Mouse (Mus musculus) kidney, adult 9 months (tissue): ENCODE measurements at regions not wholly inside any gene's neighbourhood (a gene's known extent, or its start where the extent isn't known, plus 50 kb on each side); places are given as distances from the start of the nearest gene placed in this dataset.
"Not testable (repeated sequence)": the region's sequence is repeated elsewhere in the genome, so short reads cannot be mapped to it uniquely, and the experiment has no call there.

ENCODE experiments used
- DNase-seq: peaks from one replicate; pipeline ENCODE4 v3.0.0; 2022

DNA sequence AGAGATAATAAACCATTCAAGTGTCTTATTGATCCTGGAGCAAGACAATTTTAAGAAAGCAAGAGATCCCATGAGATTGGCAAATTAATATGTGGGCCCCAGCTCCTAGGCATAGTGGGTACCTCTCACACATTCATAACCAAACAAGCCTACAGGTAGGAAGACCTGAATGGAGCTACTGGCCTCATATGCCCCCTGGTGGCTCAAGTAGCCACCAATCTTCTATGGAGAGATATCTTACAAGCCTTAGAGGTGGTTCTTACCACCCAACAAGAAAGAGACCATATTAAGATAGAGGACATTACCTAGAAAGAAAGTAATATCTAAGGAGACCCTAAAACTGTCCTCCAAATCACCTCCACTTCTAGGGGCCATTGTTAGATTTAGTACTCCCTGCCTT is 523.2 kb downstream of the Hace1 start:
- no peak for DNase-seq

DNA sequence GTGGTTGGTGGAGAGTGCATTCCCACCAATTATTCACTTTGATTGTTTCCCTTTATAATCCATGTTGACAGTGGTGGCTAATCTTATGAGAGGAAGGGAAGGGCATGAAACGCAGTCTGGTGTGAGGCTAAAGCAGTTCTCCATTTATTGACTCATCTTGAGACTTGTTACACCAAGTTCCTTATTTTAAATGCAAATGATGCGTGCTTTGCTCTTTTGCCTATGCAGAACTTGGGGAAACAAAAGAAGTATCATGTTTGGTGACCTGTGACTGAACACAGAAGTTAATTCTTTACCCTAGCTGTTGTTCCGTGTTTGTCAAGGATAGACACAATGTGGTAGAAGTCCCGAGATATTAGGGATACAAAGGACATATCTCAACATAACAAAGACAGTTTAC is 531.2 kb downstream of the Hace1 start:
- DNase-seq, result no peak

DNA sequence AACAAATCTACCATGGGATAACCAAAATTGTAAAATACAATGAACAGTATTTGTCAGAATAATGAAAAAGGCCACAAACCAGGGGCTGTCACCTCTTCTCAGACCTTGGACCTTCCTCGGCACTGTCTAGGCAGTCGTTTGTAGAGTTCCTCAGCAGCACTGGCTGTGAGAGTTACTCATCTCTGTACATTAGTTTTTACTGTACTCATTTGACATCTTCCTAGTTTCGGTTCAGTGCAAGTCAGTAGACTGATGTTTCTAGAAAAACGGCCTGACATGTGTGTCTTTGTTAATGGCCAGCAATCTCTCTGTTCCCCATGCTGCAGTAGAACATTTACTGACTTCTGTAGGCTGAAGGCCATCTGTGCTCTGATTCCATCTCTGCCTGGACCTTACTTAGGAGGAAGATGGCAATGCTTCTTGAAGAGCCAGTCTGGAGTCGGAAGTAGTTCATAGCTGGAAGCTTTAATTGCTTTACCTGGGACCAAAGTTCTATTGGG is 537.1 kb downstream of the Hace1 start:
- no peak for DNase-seq

DNA sequence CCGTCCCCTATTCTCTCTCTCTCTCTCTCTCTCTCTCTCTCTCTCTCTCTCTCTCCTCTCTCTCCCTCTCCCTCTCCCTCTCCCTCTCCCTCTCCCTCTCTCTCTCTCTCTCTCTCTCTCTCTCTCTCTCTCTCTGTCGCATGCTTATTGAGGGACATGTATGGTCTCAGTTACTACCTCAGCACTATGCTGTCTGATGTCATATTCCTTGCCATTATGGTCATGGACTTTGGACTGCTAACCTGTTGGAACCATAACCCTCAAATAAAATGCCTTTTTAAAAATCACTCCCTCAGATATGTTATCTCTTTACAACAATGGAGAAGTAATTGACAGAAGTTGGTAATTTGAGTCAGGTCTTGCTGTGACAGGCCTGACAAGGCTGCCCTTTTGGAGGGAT is 544.8 kb downstream of the Hace1 start:
- not testable (repeated sequence) for DNase-seq

DNA sequence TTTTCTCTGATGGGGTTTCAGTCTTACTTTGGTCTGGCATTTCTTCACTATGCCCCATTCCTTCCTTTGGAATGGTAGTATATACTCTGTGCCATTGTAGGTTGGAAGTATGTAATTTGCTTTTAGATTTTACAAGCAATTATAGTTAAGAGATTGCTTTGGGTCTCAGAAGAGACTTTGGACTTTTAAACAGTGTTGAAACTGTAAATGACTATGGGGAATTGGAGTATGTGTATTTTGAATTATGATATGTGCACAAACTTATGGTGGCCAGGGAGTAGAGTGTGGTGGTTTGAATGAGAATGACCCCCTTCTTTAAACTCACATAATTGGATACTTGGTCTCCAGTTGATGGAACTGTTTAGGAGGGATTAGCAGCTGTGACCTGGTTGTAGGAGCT is 546.2 kb downstream of the Hace1 start:
- no peak for DNase-seq

DNA sequence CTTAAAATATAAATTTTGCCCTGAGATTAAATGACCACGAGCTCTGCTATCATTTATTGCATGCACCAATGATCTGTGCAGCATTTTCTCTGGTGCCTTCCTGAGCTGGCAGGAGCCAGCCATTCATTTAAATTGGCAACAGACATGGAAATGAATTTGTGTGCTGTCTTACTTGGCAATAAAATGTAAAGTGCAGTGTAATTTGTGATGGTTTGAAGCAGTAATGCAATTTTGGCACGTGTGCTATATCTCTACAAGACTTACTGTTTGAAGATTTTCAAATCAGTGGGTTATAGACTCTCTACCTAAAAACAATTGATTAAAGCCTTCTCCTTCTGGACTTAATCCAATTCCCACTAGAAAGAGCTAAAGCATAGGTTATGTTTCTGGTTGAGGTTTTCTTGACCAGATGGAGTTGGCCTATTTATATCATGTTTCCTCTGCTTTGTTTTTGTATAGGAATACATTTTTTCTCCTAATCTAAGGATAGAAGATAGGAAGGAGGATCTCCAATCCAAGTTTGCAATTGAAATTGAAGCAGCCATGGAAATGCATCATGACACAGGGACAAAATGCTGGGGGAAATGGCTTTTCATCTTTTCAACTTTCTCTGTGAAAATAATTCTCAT is 557.6 kb downstream of the Hace1 start:
- DNase-seq, result no peak

DNA sequence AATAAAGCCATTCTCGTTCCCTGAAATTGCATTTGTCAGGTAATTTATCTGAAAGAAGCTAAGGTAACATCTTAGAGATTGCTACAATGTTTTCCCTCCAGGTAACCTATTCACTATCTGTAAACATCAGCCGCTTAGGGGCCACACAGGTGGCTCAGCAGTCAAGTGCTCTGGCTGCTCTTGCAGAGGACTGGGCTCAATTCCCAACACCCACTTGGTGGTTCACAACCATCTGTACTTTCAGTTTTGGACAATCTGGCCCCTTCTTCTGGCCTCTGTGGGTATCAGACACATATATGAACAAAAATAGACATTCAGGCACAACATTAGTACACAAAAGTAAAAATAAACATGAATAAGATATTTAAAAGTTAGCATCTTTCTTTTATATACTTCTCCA is 596.4 kb downstream of the Hace1 start:
- no peak for DNase-seq

DNA sequence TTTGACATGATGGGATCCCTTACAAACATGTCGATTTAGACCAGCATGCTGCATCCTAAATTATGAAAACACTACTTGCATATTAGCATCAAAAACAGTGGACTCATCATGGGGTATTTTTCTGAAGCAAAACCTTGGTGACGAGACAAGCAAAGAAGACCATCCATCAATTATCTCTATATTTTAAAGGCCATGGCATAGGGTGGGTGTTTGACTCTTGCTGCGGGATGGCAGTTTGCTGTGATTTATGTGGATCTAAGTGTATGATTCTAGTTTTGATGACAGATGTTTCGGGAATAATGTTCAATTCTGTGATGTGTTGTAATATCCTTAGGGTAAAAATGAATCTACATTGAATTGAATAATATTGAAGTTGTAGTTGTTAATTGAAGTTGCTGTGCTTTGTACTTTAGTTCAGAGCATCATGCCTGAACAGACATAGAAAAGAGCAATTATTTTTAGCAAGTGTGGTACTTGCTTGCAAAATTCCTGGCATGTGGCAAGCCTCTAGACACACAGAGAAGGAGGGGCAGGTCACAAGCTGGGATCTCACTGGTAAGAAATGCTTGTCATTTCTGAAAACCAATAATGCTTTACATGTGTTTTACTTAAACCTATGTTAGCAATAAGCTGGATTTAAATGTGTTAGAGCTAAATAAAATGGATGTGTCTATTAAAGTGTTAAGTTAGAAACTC is 608.3 kb downstream of the Hace1 start:
- no peak for DNase-seq

DNA sequence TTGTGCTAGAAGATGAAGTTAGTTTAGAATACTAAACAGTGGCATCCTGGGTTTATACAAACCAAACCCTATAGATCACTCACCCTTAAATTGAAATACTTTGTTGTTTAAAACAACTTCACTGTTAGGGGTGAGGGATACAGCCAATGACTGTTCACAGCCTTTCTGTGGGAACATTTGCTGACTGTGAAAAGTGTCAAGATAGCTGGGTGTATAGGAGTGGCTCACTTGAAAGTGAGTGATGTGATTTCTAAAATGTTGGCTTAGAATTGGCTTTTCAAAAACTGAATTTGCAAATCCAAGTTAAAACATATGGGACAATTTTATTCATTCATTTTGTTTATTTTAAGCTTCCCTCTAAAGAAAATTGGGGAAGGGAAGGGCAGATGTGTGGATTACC is 616.5 kb downstream of the Hace1 start:
- DNase-seq, result no peak

DNA sequence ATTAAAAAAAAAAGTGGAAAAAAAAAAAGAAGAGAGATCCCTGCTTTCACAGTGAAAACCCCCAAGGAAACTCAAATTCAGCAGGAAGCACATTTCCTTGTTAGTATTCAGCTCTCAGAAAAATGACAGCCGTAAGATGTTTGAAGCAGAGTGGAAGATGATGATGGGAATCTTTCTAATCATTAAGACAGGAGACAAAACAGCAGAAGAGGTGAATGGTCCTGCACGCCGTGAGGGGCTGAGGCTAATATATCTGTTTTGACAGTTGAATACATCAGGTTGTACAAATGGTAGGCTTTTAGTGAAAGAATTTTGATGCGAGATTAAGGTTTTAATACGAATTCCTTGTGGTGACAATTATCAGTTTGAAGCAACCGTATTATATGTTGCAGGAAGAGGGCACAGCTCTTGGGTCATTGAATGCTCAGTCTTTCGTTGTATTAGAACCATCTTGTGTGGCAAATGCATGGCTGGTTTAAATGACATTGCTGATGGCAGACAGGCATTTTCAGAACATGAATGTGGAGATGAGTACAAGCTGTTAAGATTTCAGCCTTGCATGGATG is 649.3 kb downstream of the Hace1 start:
- no peak for DNase-seq

DNA sequence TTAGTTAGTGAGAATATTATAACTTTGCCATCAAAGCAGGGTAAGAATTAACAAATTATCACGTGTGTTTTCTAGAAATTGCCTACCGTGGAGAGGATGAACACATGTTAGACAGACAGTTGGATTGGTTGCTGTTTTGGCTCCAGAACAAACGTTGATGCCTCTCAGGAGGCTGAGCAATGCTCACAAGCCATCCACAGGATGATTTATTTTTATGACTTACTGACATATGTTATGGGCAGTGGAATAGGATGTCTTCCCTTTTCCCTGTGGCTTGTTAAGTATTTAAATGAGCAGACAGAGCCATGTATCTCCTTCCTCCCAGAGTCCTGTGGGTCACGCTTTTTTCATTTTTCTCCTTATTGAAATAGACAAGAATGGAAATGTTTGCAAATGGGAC is 652.0 kb downstream of the Hace1 start:
- no peak for DNase-seq

DNA sequence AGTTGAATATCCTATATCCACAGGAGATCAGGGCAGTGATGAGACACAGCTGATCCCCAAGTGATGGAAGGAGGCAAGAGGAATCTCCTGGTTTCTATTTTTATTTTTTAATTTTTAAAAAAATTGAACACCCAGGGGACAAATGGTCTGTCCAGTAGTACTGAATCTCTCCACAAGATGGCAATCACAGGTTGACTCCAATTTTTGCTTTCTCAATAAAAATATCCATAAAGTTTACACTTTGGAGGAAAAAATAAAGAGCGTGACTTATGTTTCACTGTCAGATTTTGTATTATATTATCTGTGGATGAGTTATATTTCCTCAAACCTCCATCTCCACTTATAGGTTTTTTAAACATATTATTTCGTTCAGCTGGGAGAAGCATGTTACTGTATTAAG is 658.0 kb downstream of the Hace1 start:
- no peak for DNase-seq

DNA sequence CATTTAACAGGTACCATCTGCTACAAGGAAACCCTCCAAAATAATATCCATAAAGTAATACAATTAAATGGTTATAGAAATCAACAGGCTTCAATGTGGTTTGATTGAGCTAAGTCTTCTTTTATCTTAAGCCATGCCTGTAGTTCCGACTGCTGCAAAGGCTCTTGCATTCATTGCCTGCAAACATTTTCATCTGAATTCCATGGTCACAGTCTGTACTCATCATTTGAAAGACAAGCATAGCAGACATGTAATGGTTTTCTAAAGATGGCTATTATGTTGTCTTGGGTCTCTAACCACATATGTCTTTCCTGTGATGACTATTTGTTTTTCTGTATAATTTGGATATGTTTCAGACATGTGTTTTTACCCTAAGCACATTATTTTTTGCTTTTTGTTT is 677.9 kb downstream of the Hace1 start:
- no peak for DNase-seq

DNA sequence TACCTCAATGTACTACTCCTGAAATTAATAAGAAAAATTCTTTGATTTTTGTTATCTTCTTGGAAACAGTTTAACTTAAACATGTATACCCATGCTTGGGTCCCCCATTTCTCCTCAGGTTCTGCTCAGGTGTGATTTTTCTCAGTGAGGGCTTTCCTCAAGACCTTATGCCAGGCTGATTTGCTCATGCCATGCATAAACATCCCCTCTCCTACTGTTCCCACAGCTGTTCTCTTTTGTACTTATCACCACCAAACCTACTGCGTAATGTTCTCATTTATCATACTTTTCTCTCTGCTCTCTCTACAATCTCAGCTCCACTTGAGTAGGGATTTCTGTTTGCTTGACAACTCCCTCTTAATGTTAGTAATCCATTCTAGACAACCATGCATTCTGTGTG is 692.1 kb downstream of the Hace1 start:
- no peak for DNase-seq

DNA sequence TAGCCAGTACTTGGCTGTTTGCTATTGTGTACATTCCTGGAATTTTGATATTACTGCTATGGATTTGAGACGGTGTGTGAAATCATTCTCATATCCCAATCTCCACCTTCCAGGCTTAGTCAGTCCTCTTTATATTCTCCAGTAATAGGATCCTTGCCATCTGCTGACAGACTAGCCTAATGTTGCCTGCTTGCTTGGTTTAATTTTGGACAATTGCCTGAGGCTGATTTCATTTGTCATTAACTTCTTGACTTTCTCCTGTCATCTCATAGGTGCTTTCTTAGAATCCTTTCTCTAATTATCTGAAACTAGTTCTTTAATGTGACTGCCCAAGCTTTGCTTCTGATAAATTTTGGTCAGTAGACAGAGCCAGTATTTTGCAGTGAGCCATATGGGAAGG is 696.2 kb downstream of the Hace1 start:
- DNase-seq, result no peak

DNA sequence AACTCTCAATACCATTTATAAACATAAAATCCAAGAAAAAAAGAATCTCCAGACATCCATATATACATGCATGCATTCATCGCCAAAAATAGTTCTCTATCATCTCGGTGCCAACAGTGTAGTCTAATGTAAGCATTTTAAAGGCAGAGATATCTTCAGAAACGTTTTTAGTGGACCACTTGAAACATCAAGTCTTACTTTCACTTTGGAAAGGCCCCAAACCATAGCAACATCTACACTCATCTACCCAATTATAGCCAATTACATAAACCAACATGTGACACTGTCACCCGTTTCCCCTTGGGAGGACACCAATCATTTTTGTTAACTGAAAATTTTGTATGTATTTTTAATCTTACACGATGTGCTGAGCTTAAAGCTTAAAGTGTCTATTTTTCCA is 716.7 kb downstream of the Hace1 start:
- DNase-seq, result no peak

DNA sequence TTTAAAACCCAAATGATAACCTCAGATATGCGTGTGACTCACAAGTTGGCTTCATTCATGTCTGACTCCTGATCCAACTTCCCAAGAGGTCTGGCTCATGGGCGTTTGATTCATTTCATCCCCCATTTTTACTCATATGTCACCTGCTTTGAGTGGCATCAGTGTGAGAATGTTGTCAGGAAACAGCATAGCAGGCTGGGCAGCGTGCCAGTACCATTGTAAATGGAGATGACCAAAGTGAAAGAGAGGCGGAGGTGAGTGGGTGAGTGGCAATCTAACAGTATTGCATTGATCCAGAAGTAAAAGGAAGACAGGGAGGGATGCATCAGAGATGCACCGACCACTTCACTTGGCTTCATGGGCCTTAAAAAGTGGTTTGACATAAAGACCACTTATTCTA is 720.7 kb downstream of the Hace1 start:
- DNase-seq, result no peak

DNA sequence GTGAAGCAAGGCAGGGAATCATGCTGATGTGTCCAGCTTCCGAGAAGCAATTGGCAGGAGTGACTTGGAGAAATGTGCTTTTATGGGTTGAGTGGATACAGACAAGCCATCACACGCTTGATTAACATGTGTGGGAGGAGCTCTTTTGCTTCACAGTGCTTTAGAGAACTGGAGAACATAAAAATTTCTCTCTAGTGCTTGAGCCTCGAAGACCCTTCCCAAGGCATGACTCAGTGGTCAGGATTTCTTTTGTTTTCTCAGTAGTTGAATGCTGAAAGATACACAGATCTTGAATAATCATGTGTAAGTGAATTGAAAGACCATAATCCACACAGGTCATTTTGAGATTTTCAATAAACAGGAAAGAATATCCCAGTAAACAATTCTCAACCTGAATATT is 721.9 kb downstream of the Hace1 start:
- DNase-seq, result no peak

DNA sequence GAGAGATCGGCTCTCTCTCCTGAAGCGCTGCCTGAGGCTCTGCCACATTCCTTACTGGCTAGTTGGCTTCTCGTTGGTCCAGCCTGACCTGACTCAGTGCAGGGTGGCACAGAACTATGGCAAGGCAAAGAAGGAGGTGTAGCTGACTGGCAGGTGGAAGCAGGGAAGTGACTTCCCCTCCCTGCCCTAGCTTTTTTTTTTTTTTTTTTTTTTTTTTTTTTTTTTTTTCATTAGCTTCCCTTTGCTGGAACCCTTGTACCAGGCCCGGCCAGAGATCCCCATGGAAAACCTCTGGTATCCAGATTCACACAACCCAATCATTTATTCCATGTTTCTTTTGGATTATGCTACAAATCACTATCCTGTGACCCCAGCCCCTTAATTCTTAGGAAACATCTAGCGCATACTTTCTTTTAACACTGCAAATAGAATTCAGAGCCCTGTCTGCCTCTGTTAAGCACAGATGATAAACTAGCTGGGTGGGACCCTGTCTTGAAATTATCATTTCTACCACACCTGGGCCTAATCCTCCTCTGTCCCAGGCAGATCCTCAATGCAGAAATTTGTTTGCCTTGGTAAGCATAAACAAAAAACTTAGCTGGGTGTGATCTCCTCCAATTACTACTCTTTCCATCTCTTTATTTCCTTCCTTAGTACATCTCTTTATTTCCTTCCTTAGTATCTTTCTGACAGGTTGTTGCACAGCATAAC is 742.9 kb downstream of the Hace1 start:
- no peak for DNase-seq

DNA sequence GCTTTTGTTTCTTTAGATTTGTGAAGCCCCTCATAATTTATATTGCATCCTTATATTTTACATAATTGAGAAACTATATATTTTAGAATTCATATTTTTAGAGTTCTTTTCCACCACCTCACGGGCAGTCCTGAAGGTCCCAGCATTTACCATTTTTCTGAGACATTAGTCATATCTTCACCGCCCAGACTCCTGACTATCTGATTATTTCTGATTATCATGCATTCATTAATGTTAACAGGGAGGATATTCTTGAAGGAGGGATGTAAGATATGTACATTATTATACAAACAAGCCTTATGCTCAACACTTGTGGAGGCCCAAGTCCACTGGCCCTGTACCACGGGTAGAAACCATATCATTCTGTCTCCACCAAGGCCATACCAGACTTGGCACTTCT is 743.4 kb downstream of the Hace1 start:
- DNase-seq, result no peak

DNA sequence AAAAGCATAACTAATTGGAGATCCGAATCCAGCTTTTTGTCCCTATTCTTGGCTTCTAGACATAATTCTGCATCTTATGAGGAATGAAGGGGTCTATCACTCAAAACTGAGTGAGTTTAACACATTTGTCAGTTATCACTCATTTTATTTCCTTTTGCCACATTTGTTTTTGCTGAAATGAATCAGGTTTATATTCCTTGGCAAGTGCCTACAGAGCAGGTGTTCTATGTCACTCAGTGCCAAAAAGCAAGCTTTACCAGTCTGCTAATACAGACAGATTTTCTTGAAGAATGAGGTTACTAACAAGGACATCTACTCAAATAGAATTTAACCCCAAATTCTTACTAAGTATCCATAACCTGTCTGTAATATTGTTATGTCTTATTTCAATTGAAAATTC is 751.4 kb downstream of the Hace1 start:
- DNase-seq, result no peak

DNA sequence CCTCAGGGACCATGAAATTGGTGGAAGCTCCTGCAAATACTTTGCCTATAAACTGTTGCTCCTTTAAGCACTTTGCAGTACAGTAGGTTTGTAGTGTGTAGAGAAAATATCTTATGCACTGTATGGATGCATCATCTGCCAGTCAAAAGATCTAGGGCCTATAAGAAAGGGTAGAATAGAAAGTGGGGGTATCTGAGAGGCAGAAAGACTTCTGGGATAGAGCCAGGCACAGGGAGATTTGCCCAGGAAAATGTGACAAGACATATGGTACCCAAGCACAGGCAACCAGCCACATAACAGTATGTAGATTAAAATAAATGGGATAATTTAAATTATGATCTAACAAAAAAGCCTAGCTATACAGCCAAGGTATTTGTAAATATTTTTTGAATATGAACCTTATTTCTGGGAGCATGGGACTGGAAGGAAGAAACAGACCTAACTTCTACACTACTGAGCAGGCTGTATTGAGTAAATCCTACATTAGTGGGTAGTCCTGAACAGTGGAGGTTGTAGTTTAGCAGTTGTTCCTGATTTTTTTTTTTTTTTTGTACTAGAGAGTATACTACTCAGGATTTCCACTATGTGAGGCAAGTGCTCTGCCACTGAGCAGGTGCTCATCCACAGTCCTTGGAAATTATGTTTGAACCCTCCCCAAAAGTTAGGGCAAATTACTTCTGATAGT is 754.1 kb downstream of the Hace1 start:
- DNase-seq, result no peak

DNA sequence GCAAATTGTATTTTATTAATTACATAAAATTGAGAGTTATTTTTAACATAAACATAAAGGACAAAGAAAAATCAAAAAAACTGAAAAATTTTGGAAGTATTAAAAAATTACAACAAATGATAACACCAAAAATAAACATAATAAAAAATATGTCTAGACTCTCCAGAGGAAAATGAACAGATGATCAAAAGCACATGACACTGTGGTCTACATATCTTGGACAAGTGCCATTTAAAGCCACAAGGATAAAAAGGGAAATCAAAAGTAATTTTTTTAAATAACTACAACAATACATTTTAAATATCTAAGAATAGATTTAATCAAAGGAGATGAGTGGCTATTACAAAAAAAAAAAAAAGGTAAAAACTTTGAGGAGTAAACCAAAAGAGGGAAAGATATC is 755.6 kb downstream of the Hace1 start:
- no peak for DNase-seq
